Mouse (Mus musculus) forebrain, embryonic 15.5 days (tissue): ENCODE measurements at regions not wholly inside any gene's neighbourhood (a gene's known extent, or its start where the extent isn't known, plus 50 kb on each side); places are given as distances from the start of the nearest gene placed in this dataset.
"Not testable (repeated sequence)": the region's sequence is repeated elsewhere in the genome, so short reads cannot be mapped to it uniquely, and the experiment has no call there.

Source experiments
- ATAC-seq: fragments of 200-750 bp; cut with Nextera tagmentation; replicated peaks from 2 replicates; pipeline ENCODE4 v1.8.0; 2017; ENCODE audit warnings: mild to moderate bottlenecking, moderate TSS enrichment, moderate library complexity
- H3K27ac ChIP-seq: fragments of 300-500 bp; sonication (generic); replicated peaks from 2 replicates; pipeline ENCODE4 v1.5.1; 2015; ENCODE audit warnings: mild to moderate bottlenecking, inconsistent platforms
- H3K27me3 ChIP-seq: fragments of 300-500 bp; sonication (generic); 2 replicates; pipeline ENCODE4 v1.6.1; 2015; ENCODE audit warnings: inconsistent platforms
- H3K36me3 ChIP-seq: fragments of 300-500 bp; sonication (generic); 2 replicates; pipeline ENCODE4 v1.6.1; 2015; ENCODE audit warnings: mild to moderate bottlenecking, inconsistent platforms
- H3K4me1 ChIP-seq: fragments of 300-500 bp; sonication (generic); 2 replicates; pipeline ENCODE4 v1.6.1; 2015; ENCODE audit warnings: inconsistent platforms
- H3K4me2 ChIP-seq: fragments of 300-500 bp; sonication (generic); replicated peaks from 2 replicates; pipeline ENCODE4 v1.6.1; 2015; ENCODE audit warnings: mild to moderate bottlenecking, inconsistent platforms
- H3K4me3 ChIP-seq: fragments of 300-500 bp; sonication (generic); 2 replicates; pipeline ENCODE4 v1.5.1; 2015; ENCODE audit warnings: mild to moderate bottlenecking, inconsistent platforms
- H3K9ac ChIP-seq: fragments of 300-500 bp; sonication (generic); replicated peaks from 2 replicates; pipeline ENCODE4 v1.6.1; 2015; ENCODE audit warnings: mild to moderate bottlenecking, inconsistent platforms
- H3K9me3 ChIP-seq: fragments of 300-500 bp; sonication (generic); 2 replicates; pipeline ENCODE4 v1.6.1; 2016; ENCODE audit warnings: inconsistent platforms
- WGBS: fragments of 180-500 bp; shearing (Covaris S2); methylation state at CpG from one replicate; pipeline ENCODE4 v1.1.7; 2015; ENCODE audit warnings: mixed read lengths; 5-methylcytosine and 5-hydroxymethylcytosine counted together

DNA sequence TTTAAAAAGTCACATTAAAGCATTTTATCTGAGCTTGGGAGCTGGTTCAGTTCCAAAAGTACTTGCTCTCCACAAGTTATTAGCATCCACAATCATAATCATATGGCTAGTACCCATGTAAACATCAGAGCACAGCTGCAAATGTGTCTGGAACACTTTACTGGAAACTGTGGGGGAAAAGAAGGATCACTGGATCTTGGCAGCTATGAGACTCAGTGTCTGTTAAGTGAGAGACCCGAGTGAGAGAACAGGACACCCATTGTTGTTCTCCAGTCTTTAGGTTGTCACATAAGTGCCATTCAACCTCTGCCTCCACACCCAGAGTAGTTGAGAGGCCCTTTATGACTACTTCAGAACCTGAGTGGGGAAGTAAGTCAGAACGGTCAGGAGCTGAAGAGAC, 1178.2 kb upstream of the Rag2 start:
- H3K27ac ChIP-seq: no peak overlapping the region
- H3K27me3 ChIP-seq: no peaks in the 10 kb centered on the region
- ATAC-seq: no peak
- no peaks in the 10 kb centered on the region for H3K4me1 ChIP-seq
- no peak overlapping the region for H3K9ac ChIP-seq
- no peaks in the 10 kb centered on the region for H3K9me3 ChIP-seq
- WGBS: 54% methylated on average over 2 of the region's 2 CpGs
- no peak overlapping the region for H3K4me3 ChIP-seq
- H3K4me2 ChIP-seq: no peak overlapping the region
- no peaks in the 10 kb centered on the region for H3K36me3 ChIP-seq

DNA sequence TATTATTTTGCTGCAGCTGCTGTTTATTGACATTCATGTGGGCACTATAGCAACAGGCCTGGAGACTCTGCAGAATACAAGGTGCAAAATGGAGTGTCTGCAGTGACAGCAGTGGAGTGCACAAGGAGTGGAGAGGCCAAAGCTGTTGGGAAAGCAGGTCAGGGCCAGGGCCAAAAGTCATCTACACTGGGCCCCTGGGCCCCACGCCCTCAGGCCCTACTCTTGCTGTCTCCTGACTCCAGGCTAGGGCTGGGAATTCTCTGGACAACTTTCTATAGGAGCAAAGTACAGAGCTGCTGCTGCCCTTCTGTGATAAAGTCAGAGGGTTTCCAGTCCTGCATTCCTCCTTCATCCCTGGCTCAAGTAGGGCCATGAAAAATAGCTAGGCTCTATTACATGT, 1164.9 kb upstream of the Rag2 start:
- not testable (repeated sequence) for H3K36me3 ChIP-seq, H3K27me3 ChIP-seq, H3K4me1 ChIP-seq, H3K9ac ChIP-seq, H3K4me3 ChIP-seq, H3K9me3 ChIP-seq, H3K27ac ChIP-seq, ATAC-seq, H3K4me2 ChIP-seq
- WGBS: no CpG with 5 or more reads among the region's 1 CpGs

DNA sequence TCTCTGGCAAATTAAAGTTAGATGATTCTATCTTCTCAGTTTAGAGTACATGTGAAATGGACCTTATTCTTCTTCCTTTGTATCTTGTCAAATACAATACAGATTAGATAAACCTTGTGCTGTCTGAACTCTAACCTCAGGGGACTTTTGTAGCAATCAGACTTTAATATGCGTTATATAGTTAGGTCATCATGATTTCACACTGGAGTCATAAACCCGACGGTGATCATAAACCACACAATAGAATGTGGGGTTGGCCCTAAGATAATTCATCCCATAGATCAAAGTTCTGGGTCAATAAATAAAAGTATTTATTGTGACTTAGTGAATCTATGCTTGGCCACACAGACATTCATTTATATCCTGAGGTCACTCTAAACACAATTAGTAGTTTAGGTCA, 1138.3 kb upstream of the Rag2 start:
- H3K9me3 ChIP-seq, H3K9ac ChIP-seq, H3K4me2 ChIP-seq, ATAC-seq, H3K27me3 ChIP-seq, H3K36me3 ChIP-seq, H3K27ac ChIP-seq, H3K4me1 ChIP-seq, H3K4me3 ChIP-seq: not testable (repeated sequence)
- no CpG with 5 or more reads among the region's 3 CpGs for WGBS

DNA sequence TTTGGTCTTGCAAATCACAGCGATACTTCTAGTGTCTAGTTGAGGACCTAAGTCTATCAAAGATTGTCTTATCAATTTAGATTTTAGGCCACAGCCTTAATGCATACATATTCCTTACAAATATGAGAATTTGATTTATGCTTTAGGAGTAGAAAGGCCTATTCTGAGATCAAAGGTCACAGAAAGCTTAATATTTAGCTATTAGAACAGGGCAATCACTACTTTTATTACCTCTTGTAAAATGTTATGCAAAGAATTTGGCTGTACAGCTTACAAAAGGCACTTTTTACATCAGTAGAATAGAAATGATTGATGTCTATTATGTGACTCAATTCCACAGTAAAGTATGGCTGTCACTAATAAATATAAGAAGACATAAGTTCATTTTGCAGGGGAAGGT, 1119.4 kb upstream of the Rag2 start:
- not testable (repeated sequence) for H3K4me2 ChIP-seq, H3K27me3 ChIP-seq, H3K4me1 ChIP-seq, H3K9me3 ChIP-seq, H3K4me3 ChIP-seq, H3K27ac ChIP-seq, H3K36me3 ChIP-seq, ATAC-seq, H3K9ac ChIP-seq
- WGBS: no CpG with 5 or more reads among the region's 1 CpGs
